Mouse (Mus musculus): Measurements from ENCODE around the gene Cdyl2. TPM values are rescaled to one million over a fixed set of nuclear protein-coding genes. Genes with fewer than 3 reads are reported as not detected.

The Cdyl2 gene
- total and polyA plus RNA-seq, 3 experiments = not detected

- Histone ChIP-seq H3K4me3 (ENCODE audit: control insufficient read depth in 1 of 2, insufficient read depth in 1 of 2, low read depth in 2 of 2, low read length in 2 of 2) (no peak overlapping the region), H3K27ac (ENCODE audit: control insufficient read depth, low read depth, low read length) (no peak overlapping the region), H3K9ac (ENCODE audit: control insufficient read depth, low read depth, low read length, poor library complexity, severe bottlenecking) (no peak overlapping the region), H3K9me3 (replicated peaks; ENCODE audit: insufficient read depth, low read length) (no peaks in the 10 kb centered on the region), H3K27me3 (ENCODE audit: control insufficient read depth in 1 of 2, insufficient read depth in 2 of 2, low read length in 2 of 2) (no peaks in the 10 kb centered on the region), H3K36me3 (ENCODE audit: control insufficient read depth in 1 of 2, insufficient read depth in 2 of 2, low read length in 2 of 2) (no peaks in the 10 kb centered on the region), H3K4me1 (ENCODE audit: control insufficient read depth in 1 of 2, insufficient read depth in 2 of 2, low read length in 2 of 2) (no peaks in the 10 kb centered on the region), H3K79me2 (ENCODE audit: control insufficient read depth, insufficient read depth, low read length, poor library complexity) (no peaks in the 10 kb centered on the region)
- no peak for TF ChIP-seq MEF2A (IDR thresholded peaks at IDR 0.05; ENCODE audit: extremely low read depth, insufficient replicate concordance, low read depth, low read length, poor library complexity, severe bottlenecking)
- no peak for TF ChIP-seq ZKSCAN1 (IDR thresholded peaks at IDR 0.05; ENCODE audit: low read depth, low read length)
- TF ChIP-seq MAX (IDR thresholded peaks at IDR 0.05; ENCODE audit: low read length) = no peak
- no peak for TF ChIP-seq ZNF384 (IDR thresholded peaks at IDR 0.05; ENCODE audit: low read depth, low read length)
- TF ChIP-seq GATA1 (IDR thresholded peaks at IDR 0.05; ENCODE audit: low read depth, low read length) = no peak
- TF ChIP-seq CTCF (IDR thresholded peaks at IDR 0.05 in 2 of 3, conservative IDR thresholded peaks at IDR 0.05 in 1 of 3; ENCODE audit: control insufficient read depth in 1 of 3, insufficient read depth in 1 of 3, low read depth in 2 of 3, low read length in 3 of 3, poor library complexity in 1 of 3, severe bottlenecking in 1 of 3) = no peak
- TF ChIP-seq UBTF (IDR thresholded peaks at IDR 0.05; ENCODE audit: borderline replicate concordance, insufficient read depth, low read depth, low read length) = no peak
- TF ChIP-seq USF2 (IDR thresholded peaks at IDR 0.05; ENCODE audit: borderline replicate concordance in 1 of 2, insufficient read depth in 1 of 2, low read depth in 1 of 2, low read length in 2 of 2) = no peak
- TF ChIP-seq EP300 (IDR thresholded peaks at IDR 0.05; ENCODE audit: low read depth in 1 of 2, low read length in 2 of 2) = no peak
- no peak for TF ChIP-seq BHLHE40 (IDR thresholded peaks at IDR 0.05; ENCODE audit: borderline replicate concordance, low read depth, low read length)
- no peak for TF ChIP-seq TBP (IDR thresholded peaks at IDR 0.05; ENCODE audit: low read depth, low read length)
- TF ChIP-seq E2F4 (IDR thresholded peaks at IDR 0.05; ENCODE audit: borderline replicate concordance, low read depth, low read length) = no peak
- TF ChIP-seq MYC (IDR thresholded peaks at IDR 0.05; ENCODE audit: low read depth, low read length) = no peak
- TF ChIP-seq POLR2AphosphoS5 (IDR thresholded peaks at IDR 0.05; ENCODE audit: borderline replicate concordance, low read depth, low read length) = no peak
- TF ChIP-seq NELFE (IDR thresholded peaks at IDR 0.05; ENCODE audit: low read depth, low read length) = no peak
- no peak for TF ChIP-seq TCF12 (IDR thresholded peaks at IDR 0.05; ENCODE audit: low read depth, low read length)
- no peak for TF ChIP-seq ETS1 (IDR thresholded peaks at IDR 0.05; ENCODE audit: low read depth, low read length)
- TF ChIP-seq ZC3H11A (IDR thresholded peaks at IDR 0.05; ENCODE audit: low read depth, low read length) = no peak
- no peak for DNase-seq (ENCODE audit: low read depth, low spot score)
These were observed 111.4 kb downstream of the Cdyl2 start for GRCm38 (mm10) chr8:116621158-116621961.

All from MEL (cell line).